Mouse (Mus musculus) CH12F3 (cell line): Measurements from ENCODE around the gene Vwf.

Experiments
- in situ Hi-C: fragments of 300-500 bp; cut with MboI; formaldehyde crosslinking; loops from 2 replicates; pipeline ENCODE4 v1.14.3; 2020; ENCODE audit warnings: low sequenced_read_pairs

Gene Vwf

DNA sequence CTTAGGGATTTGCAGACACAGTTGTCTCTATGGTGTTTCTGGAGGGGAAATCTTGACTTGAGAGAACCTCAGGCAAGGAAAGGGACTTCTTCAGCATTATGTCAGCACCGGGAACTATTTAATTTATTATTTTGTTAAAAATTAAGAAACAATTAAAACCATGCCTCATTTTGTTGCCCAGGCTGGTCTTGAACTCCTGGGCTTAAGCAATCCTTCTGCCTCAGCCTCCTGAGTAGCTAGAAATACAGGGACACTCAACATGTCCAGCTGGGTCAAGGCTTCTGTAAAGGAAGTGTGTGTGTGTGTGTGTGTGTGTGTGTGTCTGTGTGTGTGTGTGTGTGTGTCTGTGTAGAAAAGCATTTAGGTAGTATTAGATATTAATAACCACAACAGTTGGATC lies 71.3 kb downstream of the Vwf start:
- in situ Hi-C loops = no loop called here

DNA sequence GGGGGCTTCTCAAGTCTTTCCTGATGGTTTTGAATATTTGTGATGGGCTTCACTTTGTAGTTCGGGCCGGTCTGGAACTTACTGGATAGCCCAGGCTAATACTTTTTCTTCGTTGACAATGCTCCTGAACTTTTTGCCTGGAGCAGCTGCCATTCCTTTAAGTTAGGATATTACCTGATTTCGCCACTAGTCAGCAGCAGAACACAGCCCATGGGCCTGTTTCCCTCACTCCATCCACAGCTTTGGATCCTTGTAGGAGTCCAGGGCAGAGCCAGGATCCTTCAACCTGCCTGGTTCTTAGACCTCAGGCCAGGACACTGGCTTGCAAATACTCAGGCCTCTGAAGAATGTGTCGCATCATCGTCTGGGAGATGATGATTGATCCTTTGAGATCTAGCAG lies 74.2 kb downstream of the Vwf start:
- in situ Hi-C loops = no loop called here

DNA sequence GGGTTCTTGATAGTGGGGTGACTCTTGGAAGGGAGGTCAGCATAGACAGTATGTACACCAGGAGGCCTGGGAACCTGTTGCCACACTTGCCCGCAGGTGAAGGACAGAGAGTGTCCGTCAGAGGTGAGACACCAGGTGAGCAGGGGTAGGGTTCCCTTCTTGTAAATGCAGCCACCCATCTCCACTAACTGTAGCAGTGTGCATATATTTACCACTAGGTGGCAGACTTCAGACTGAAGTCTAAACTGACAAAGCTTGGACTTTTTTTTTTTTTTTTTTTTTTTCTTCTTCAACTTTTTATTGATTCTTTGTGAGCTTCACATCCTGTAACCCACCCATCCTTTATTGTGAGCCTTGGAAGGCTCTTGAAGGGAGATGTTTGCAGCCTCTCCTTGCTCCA lies 75.9 kb downstream of the Vwf start:
- in situ Hi-C loops = no loop called here

DNA sequence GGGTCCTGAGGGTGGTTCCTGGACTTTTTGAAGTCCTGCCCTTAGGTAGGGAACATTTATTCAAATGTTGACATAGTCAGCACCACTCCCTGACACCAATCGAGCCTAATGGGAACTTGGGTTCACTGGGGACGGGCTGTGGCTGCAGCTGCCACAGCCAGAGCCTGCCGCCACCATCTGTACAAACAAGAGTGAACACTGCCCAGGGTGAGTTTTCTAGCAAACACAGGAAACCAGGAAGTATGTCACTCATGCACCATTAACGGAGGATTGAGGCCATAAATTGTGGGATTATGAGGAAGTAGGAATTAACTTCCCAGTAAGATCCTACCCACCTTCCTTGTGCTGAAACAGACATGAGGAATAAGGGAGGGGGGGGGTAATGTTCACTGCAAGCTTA lies 93.9 kb downstream of the Vwf start:
- in situ Hi-C loops = no loop called here

DNA sequence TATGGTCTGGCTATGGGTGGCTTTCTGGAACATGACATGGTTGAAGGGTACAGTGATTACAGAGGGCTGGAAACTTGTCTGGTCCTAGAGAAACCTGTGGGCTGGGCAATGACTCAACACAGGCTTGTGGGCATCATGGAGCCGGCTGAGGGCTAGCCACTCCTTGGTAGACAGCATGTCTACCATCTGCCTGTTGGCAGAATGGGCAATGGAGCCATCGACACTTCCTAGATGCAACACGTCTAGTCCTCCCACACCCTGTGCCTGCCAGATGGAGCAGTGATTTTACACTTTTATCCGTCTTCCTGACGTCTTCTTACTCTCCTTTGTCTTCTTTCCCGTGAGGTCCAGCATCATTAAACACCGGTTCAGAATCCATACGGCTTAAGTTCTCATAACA lies 94.6 kb downstream of the Vwf start:
- in situ Hi-C loops = no loop called here

DNA sequence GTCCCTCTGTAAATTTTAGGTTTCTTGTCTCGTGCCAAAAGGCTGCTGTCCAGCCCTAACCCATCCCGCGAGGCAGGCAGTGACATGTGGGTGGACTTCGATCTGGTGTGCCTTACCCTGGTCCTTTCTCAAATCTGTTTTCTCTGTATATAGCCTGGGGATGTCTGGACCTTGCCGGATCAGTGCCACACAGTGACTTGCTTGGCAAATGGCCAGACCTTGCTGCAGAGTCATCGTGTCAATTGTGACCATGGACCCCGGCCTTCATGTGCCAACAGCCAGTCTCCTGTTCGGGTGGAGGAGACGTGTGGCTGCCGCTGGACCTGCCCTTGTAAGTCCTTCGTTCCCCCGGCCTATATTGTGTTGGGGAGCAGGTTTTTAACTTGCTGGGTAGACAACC lies 102.4 kb downstream of the Vwf start:
- in situ Hi-C loops = no loop called here

DNA sequence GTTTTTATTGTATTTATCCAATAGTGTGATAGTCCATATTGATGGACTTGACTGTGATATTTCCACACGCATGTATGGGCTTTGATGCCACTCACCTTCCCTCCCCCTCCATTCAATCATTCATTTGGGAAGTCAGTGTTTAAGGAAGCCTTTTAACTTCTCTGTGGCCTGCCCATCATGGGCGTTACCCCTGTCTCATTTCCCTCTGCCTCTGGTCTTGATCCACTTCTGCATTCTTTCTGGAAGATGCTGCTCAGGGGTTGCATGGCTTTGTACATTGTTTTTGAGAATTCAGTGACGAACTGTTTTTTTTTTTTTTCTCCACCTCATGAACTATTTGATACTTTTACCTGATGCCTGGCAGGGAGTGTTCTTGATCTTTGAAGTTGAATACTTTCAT lies 104.8 kb downstream of the Vwf start:
- in situ Hi-C loops = no loop called here

DNA sequence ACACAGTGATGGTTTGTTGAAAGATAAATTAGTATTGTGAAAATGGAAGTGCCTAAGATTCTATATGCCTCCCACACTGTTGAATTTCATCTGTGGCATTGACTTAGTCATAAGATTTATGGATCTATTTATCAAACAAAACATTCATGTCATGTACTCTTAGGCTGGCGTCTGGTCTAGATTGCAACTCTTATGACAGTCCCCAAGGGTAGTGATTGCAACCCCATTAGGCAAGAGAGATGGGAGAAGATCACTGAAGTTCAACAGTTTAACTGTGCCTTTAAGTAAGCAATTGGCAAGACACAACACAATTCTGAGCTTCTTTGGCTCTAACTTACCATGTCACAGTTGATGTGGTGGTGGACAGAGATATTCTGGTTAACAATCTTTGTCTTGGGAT lies 106.8 kb downstream of the Vwf start:
- in situ Hi-C loops = no loop called here

DNA sequence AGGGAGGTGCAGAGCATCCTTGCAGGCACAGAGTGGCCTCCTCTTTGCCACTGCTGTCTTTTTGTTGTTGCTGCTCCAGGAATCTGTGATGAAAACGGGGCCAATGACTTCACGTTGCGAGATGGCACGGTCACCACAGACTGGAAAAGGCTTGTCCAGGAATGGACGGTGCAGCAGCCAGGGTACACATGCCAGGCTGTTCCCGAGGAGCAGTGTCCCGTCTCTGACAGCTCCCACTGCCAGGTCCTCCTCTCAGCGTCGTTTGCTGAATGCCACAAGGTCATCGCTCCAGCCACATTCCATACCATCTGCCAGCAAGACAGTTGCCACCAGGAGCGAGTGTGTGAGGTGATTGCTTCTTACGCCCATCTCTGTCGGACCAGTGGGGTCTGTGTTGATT lies 110.3 kb downstream of the Vwf start:
- in situ Hi-C loops = no loop called here

DNA sequence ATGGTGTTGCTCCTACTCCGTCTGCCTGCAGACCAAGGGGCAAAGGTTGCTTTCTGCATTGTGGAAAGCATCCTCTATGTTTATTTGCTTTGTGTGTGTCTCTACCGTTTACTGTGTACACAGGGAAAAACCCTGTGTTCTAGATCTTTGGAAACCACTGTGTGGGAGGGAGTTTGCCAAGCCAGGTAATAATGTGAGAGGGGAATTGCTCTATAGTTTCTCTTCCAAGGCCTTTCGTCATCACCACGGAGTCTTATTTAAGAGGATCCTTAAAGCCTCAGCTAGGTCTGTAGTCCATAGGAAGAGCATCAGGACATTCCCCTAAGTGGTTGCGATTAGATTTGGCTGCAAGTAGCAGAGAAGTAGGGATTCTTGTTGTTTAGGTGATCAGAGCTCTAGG lies 111.4 kb downstream of the Vwf start:
- in situ Hi-C loops = no loop called here

DNA sequence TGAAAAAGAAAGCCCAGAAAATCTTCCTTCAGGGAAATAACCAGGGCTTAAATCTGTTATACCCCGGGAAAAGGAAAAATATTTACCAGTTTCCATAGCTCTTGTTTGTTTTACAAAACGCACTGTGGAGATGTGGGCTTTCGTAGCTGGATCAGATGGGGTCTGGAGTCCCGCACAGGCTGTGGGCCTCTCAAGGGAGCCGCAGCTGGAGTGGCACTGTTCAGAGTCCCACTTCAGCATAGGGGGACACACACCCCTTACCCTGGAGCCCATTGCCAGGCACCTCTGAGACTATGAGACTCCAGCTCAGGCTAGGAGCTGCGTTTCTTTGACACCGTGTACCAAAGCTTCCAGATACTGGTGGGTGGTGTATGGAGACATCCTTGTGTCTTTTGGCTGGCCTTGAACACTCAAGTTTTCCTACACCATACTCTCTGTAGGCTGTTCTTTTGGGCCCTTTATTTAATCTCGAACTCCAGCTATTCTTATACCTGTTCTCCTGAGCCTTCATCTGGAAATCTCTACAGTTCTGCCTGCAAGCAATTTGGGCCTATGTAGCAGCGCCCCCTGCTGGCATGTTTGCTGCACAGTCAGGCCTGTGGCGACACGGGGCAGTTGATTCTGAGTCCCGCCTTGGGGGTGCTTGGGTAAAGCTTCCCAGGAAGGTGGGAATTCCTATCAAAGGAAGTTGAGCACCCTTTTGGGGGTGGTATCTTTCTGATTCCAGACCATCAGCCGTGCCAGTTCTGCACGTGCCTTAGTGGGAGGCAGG lies 114.7 kb downstream of the Vwf start:
- in situ Hi-C loops = no loop called here

DNA sequence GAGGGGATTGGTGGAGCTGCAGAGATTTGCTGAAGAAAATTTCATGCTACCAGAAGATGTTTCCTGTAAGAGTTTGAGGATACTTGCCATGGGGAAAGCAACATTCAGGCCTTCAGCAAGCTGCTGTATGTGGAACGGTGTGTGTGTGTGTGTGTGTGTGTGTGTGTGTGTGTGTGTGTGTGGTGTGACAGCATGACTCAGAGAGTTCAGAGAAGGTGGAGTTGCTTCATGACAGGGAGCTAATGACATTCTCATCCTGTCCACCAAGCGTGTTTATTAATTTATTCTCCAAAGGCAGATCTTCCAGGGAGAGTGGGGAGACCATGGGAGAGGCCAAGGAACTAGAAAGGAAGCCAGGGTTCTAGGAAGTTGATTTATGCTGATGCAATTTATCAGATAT lies 117.3 kb downstream of the Vwf start:
- in situ Hi-C loops = no loop called here

DNA sequence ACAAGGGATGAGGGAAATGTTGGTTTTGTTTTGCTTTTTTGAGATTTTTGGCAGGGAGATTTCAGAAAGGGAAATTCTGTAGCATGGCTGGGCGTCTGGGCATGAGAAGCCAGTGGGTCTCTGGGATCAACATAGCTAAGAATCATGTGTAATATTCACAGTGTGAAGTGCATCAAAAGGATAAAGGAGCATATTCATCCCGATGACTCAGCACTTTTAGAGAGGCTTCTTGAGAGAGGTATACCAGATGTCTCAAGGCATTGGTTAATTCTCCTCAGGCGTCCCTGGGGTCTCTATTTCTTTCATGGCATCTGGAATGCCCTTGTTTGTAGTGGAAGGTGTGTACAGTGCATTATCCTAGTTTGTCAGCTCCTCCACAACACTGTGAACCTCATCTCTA lies 125.3 kb downstream of the Vwf start:
- in situ Hi-C loops = no loop called here

DNA sequence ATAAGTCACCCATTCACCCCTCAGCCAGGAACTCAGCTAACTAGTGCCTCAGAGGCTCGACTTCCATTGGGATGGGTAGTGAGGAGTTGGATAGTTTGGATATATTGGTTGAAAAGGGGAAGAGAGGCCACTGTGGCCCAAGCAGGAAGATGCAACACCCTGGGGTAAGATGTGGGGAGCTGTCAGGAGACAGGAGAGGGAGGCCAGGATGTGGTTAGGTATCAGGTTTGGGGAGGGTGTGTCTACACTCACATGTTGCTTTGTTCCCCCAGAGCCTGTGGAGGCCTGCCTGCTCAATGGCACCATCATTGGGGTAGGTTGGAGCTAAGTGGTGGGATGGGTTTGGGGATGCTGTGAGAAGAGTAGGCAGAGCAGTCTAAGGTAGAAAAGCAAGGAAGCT lies 131.9 kb downstream of the Vwf start:
- in situ Hi-C loops = no loop called here

DNA sequence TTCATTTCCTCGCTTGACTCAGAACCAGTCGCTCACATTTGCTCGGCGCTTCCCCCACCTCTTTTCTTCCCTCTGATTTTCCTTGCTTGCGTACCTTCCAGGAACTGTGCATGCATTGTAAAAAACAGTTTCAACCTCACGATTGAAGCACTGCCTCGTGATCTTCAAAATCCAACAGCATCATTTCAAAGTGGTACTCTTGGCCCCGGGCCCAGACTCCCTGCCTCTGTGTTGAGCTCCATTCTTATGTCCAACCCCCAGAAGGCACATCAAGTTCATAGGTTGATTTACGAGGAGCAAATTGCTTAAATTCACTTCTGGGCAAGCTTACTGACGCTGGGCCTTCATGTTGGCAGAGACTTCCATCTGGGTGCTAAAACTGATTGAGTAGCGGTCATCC lies 134.0 kb downstream of the Vwf start:
- in situ Hi-C loops = no loop called here

DNA sequence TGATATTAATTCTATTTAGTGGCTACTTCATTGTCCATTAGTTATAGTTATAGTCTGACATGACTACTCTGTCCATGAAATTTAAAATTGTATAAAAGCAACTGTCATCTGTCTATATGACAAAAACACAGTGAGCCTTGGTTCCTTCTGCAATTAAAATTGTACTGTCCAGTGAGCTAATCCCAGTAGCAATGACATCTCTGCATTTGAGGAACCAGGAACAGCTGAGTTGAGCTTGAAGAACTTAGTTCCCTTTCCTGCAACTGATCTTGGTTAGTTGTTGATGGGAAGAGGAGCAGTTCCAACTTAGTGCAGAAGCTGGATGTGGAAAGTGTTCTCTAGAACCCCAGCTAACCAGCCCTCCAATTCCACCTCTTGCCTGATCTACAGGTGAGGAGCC lies 138.8 kb downstream of the Vwf start:
- in situ Hi-C loops = no loop called here

DNA sequence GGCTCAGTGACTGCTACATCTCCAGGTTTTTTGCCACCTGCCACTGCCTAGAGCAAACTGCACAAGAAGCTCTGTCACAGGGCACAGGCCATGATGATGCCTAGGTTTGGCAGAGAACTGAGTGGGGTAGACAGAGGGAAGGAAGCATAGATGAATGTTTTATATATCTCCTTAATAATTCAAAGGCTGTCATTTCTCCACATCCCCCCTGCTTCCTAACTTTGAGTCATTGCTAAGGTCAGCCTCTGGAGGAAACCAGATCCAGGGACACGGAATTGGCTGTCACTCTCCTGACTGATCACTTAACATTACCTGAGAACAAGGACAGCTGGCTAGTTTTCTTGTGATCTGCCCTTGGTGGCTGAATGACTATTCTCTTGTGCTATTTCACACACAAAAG lies 141.4 kb downstream of the Vwf start:
- in situ Hi-C loops = no loop called here

DNA sequence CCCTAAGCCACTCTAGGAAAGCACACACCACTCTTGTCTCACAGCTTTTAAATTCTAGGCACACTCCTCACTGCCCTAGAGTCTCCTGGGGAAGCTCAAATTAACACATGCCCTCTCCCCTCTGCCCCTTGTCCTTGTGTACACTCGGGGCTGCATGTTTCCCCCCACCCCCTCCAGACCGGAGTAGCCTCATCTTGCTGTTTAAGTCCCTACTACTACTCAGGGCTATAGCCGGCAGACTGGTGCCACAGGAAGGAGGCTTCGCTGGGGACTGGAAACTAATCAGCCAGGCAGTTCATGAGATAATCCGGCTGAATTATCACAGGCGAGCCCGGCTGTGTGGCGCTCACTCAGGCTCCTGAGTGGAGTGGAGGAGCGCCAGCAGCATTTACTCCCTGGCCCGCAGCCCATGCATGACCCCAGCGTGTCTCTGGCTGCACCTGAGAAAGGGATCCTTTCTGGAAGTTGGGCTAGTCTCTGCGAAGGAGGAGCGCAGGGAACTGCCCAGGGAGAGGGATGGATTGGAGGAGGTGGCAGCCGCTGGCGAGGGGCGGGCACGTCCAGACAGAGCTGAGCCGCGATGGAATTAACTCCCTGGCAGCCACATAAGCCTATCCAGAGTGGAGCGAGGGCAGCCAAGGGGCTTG lies 143.6 kb downstream of the Vwf start, which contains the start of gene Ano2:
Ano2 (plus strand) TSS at position 363 of the 647 bp plus-strand sequence.
- in situ Hi-C loops = no loop called here

DNA sequence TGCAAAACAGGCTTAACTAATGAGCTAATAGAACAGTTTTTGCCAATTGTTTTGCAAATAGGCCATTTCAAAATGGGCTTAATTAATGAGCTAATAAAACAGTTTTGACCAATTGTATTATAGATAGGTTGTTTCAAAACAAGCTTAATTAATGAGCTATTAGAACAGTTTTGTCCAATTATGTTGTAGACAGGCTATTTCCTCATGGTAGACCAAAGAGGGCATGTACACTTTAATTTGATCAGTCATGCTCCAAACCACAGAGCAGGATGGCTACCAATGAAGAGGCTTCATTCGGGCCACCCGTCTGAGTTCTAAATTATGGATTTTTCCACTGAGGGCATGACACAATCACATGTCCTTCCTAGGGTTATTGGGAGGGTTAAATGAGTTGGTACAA lies 154.6 kb downstream of the Vwf start:
- in situ Hi-C loops = no loop called here

DNA sequence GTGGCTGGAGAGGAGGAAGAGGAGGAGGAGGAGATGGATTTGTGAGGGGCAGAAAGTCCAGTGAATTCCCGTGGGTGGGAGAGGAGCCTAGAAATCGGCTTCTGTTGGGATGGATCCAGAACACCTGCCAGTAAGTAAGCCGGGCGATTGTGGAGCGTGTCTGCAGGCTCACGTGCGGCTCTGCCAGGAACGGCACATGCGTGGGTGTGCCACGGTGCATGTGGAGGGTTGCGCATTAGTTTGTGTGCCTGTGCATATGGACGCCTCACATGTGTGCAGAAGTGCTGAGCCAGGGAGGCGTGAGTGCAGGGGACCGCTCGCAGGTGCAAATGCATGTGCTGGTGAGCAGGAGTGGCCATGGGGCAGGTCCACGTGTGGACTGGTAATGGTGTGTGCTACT lies 164.7 kb downstream of the Vwf start:
- in situ Hi-C loops = no loop called here

DNA sequence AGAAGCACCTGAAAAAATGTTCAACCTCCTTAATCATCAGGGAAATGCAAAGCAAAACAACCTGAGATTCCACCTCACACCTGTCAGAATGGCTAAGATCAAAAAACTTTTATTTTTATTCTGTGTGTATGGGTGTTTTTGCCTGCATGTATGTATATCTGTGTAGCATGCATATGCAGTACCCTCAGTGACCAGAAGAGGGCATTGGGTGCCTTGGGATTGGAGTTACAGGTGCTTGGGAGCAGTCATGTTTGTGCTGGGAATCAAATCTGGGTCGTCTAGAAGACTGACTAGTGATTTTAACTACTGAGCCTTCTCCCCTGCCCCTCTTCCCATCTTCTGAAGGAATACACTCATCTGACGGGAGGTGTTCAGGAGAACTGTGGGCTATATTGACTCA lies 179.8 kb downstream of the Vwf start:
- in situ Hi-C loops = no loop called here

DNA sequence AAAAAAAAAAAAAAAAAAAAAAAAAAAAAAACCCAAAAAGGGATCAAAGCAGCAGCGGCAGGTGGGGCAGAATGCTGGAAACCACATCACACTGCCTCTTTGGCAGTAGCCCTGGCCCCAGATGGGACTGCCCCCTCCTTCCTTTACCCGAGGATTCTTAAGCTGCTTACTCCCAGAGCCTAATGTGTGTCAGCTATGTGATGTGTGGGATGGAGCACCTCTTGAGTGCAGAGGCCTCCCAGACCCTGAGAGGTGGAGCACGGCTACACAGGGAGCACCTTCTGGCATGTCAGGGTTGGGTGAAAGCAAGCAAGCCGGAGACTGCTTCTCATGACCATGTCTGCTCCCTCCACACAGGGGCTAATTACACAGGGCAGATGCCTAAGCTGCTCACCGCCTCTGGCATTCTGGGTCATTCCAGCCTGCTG lies 180.9 kb downstream of the Vwf start:
- in situ Hi-C loops = no loop called here

DNA sequence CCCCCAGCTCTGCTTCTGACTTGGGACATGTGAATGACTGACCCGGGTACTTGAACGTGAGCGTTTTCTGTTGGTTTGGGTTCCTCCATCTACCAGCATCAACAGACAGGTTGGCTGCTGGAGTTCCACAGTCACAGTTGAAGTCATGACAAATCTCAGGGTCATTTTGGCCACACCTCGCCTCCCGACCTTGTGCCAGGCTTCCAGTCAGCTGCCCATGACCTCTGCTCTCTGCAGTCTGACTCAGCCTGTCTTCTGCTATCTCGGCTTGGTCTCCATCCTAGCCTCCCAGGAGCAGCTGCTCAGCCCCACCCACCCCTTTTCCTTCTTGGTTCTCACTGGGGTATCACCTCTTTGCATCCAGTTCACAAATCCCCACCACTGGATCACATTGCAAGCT lies 182.9 kb downstream of the Vwf start:
- in situ Hi-C loops = no loop called here
